Mouse (Mus musculus) megakaryocyte, adult 5-6 weeks (primary cell): Measurements from ENCODE around the gene Gcsh. TPM values are rescaled to one million over a fixed set of nuclear protein-coding genes. Genes with fewer than 3 reads are reported as not detected.

Source experiments
- ATAC-seq: 2 replicates; pipeline ENCODE4 v1.8.0; 2016; ENCODE audit warnings: mild to moderate bottlenecking, inconsistent platforms; ENCODE audit not compliant: poor library complexity, severe bottlenecking
- total RNA-seq, 2 experiments: library from RNA; stranded (forward) in 1 of 2; stranded (reverse) in 1 of 2; fragments of 153-499, 151-499 nt in 1 of 2; fragments of 221-1000, 200-1000 nt in 1 of 2; gene quantifications; 2 replicates each; pipeline versions ENCODE4 v1.2.3 to v1.2.4; 2015 to 2017

Gcsh gene
- total RNA-seq (2015) (12.6 and 15.5 TPM in 2 replicates), total RNA-seq (2017) (12.6 and 25.3 TPM in 2 replicates)

DNA sequence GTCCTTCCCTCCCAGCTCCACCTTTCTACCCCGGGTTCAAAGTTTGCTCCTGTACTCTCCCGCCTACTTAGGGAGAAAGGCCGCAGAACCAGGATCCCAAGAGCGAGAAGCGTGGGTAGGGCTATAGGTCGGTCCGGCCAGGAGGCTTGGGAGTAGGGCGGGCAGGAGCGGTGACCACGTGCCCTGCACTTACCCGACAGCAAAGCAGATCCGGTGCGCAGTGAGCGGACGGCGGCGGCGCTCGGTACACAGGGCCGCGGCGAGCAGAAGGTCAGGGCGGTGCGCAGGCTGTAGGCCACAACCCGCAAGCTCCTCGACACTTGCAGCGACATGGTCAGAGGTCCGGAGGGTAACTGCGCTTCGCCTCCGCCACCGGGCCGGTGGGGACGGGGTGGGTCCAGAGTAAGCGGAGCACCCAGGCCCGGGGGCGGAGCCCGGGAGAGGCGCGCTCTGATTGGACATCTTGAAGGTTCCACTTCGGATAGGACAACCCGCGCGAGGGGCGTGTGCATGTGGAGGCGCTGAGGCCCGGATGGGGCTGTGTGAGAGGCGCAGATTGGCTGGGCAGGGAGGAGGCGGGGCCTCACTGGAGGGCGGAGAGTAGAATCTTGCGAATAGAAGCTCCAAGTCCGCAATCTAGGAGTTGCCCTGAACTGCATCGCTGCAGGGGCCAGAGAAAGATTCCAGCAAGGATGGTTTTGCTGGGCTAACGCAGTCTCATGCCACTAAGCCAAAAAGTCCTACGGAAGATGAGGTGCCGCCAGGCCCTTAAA lies at the start of gene Gcsh:
Gene Gcsh, minus strand, starts transcription at position 443 of the 773 bp plus-strand sequence.
- peak; percentile 98 for ATAC-seq

- ATAC-seq: no peak
Measured at GRCm38 (mm10) chr8:117039843-117040242, 46.5 kb upstream of the Gcsh start.

- no peak for ATAC-seq
Measured at GRCm38 (mm10) chr8:117037374-117037935, 44.1 kb upstream of the Gcsh start.

DNA sequence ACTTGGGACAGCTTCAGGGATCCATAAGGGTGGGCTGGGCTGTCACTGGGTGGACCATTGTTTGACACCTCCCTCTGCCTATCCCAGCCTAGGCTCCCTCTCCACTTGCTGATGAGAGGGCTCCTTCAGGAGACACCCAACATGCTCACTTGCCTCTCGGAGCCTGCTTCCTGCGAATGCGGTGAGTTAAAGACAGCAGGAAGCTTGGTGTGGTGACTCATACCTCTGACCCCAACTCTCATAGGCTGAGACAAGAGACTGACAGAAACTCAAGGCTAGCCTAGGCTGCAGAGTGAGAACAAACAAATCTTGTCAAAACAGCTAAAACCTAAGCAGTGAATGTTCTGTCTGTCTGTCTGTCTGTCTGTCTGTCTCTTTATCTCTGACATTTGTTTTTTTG lies 40.1 kb upstream of the Gcsh start:
- peak; percentile 80 for ATAC-seq

DNA sequence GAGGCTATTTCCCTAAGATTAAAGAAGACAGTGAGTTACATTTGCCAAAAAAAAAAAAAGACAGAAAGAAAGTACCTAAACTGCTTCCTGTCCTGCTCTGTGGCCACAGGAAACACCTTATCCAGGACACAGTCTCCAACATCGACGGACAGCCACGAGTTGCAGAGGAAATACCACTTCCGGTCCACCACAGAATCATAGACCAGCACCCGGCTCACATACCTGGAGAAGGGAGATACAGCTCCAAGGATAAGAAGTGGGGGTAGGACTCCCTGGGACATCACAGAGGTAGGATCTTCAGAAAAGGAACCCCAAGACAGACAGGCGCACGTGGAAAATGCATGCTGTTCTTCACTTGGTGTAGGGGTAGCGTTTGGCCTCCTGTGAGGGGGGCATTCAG lies 39.3 kb upstream of the Gcsh start:
- ATAC-seq: no peak

DNA sequence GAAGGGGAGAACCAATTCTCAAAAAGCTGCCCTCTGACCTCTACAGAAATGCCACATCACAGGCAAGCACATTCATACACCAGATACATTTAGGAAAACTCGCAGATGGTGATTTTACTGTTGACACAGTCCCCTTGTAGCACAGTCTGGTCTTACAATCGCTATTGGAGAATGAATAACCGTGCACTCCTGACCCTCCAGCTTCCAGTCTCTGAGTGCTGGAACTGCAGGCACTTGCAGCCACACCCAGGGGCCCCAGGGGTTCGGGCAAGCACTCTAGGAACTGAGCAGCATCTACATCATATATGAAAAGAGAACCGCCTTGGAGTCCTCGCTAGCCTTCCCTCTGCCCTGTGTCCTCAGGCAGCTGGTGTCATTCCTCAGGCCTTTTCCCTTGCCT lies 38.1 kb upstream of the Gcsh start:
- no peak for ATAC-seq

GRCm38 (mm10) chr8:117028686-117029085 lies 35.3 kb upstream of the Gcsh start:
- ATAC-seq: no peak

DNA sequence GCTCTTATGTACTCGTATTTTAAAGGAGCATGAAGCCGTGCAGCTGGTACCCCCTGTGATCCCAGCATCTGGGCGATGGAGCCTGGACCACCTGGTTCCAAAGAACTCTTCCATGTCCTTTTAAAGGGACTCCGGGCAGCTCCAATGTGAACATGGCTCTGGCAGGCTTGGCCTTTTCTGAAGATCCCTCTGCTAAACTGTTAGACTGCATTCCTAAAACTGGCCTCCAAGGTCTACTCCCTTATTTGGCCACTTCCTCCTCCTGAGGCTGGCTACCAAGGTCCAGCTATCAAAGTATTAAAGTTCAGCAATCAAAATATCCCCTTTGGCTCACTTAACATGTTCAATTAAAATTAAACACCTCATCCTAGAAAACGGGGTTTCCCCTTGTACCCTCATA lies 34.3 kb upstream of the Gcsh start:
- ATAC-seq: no peak

DNA sequence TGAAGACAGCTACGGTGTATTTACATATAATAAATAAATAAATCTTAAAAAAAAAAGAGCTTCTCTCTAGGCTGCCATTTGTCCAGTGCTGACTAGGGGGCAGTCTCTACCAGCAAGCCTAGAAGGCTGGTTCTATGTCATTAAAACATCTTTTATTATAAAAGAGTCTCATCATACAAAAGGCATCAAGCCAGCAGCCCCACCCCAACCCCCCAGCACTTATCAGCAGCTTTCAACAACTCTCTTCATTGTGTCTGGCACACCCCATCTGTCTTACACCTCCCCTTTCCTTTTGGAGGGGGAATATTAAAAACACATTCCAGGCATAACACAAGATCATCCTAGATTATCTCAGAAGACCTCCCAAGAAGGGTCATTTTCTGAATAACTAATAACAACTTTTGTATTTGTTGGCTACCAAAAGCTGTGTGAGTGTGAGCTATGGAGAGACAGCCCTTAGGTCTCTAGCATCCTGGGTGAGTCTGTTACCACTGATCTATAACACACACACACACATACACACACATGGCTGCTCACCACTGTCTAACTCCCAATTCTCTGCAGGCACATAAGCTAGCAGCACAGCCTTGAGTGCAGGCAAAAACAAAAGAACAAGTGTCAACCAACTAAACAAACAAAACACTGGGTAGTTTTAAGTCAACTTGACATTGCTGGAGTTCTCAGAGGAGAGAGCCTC lies 29.1 kb upstream of the Gcsh start:
- ATAC-seq: no peak

DNA sequence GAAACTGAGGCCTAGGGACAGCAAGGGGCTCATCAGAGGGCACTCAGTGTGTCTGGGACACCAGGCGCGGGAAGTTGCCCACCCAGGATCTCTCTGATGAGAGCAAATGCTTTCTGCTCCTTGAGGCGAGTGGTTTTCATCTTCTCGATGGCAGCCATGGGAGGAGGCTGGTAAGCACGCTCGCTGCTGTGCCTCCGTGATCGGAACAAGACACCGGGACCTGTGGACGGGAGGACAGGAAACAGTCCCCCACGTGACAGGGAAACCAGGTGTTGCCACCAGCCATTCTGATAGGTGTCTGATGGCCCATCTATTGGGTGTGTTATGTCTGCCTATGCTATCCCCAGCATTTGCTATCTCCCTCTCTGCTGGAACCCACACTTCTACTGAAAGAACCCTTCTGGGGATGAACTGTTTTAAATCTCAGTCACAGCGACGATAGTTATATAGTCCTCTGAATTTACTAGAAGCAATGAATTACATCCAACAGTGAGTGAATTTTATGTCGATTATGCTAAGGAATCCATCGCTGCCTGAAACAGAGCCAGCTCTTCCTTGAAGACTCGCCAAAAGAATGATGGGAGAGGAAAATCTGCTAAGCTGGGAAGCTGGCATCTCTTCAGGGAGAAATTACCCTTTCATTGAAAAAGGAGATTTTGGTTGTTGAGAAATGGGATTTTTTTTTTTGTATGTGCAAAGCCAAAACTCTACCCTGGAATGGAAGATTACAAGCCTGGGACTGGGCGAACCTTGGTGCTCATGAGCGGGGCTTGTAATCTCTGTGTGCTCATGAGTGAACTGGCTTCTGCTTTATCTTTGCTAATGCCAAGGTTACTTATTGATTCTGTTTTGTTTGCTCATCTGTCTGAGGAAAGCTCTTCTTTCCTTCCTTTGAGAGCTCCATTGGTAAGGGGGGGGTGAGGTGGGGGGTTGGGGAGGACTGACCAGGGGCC lies 26.3 kb upstream of the Gcsh start:
- ATAC-seq: no peak

DNA sequence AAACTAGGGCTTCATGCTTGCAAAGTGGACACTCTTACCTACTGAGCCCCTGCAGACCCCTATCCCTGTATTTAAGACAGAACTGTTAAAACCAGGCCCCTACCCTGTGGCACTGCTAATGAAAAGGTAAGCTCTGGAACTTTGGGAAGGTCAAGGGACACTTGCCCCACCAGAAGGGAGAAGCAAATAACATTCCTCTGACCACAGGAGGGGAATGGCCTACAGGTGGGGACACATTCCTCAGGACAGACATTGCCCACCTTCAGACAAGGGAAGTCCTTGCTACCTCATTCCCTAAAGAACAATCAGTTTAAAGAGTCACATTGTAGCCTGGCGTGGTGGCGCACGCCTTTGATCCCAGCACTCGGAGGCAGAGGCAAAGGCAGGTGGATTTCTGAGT lies 24.6 kb upstream of the Gcsh start:
- ATAC-seq: no peak

GRCm38 (mm10) chr8:117017006-117017405 lies 23.7 kb upstream of the Gcsh start:
- no peak for ATAC-seq

GRCm38 (mm10) chr8:117015670-117016069 lies 22.3 kb upstream of the Gcsh start:
- no peak for ATAC-seq

- no peak for ATAC-seq
Measured at GRCm38 (mm10) chr8:117011366-117011765, 18.0 kb upstream of the Gcsh start.

- no peak for ATAC-seq
Measured at GRCm38 (mm10) chr8:116994016-116994716, 829 bp upstream of the Gcsh start.

GRCm38 (mm10) chr8:116992176-116992971 lies 963 bp downstream of the Gcsh start:
- ATAC-seq: no peak

DNA sequence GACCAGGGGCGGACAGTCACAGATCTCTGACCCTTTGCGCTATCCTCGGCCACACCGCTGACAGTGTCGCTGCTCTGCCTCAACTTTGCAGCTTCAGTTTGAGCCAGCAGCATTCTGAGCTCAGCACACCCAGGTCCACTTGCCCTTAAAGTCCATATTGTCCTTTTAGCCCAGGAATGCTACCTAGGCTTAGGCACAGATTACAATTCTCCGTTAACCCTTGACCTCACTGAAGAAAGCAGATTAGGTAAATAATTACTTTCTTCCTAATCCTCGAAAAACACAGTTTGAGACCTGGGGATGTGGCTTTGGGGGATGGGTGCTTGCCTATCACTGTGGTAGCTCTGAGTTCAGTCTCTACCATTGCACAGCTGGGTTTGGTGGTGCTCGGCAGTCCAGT lies 2.1 kb downstream of the Gcsh start:
- ATAC-seq: no peak

DNA sequence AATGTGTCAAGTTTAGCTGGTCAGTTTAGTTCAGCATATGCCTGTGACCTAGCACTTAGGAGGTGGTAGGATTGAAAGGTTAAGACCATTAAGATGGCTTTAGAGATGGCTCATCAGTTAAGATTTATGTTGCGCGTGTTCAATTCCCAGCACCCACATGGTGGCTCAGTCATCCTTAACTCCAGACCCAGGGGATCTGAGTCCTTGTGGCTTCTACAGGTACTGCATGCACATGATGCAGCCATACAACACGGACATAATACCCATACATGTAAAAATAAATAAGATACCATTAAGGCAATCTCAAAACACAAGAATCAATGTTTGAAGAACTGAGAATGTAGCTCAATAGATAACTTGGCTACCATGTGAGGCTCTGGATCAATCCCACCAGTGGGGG lies 3.5 kb downstream of the Gcsh start:
- no peak for ATAC-seq

GRCm38 (mm10) chr8:116980117-116980516 lies 13.2 kb downstream of the Gcsh start:
- ATAC-seq: peak; percentile 39
